ENCODE assay signal across 8 mouse cellular contexts in genomic region chr2:58566049-58566409, GRCm38 (mm10). TPM values are rescaled to one million over a fixed set of nuclear protein-coding genes. Genes with fewer than 3 reads are reported as not detected.
DNase-seq lines count a peak whose midpoint lies in the region; TF ChIP-seq lines count a peak whose summit lies in the region.

No protein-coding gene starts in this region.

- 10% methylated on average over 6 of the region's 6 CpGs for WGBS in lung, adult 2 months
- 7% methylated on average over 6 of the region's 6 CpGs for WGBS in heart, embryonic 10.5 days
- 5% methylated on average over 6 of the region's 6 CpGs for WGBS in limb, embryonic 10.5 days

- DNase-seq in lung, adult 2 months, result no peak
- no peak for DNase-seq in lung, adult 18-20 months
- peak; percentile 32 for DNase-seq in cerebellum, adult 8-10 months
- DNase-seq in heart, embryonic 10.5 days (ENCODE audit: low spot score), result no peak
- peak; percentile 50 for DNase-seq in limb, embryonic 10.5 days (ENCODE audit: low spot score)
- peak; percentile 51 for DNase-seq in skeletal muscle tissue, adult 2 months (ENCODE audit: low read depth, low spot score)
- DNase-seq in thymus, postnatal 4 days, result no peak
- DNase-seq in left cerebral cortex, postnatal 10 days (ENCODE audit: extremely low spot score in 1 of 2, low spot score in 2 of 2), result no peak

- H3K9me3 ChIP-seq in heart, embryonic 10.5 days, result no peaks in the 10 kb centered on the region
- no peaks in the 10 kb centered on the region for H3K9me3 ChIP-seq in limb, embryonic 10.5 days (replicated peaks)

- H3K4me3 ChIP-seq in lung, adult 2 months (replicated peaks; ENCODE audit: extremely low read depth, low read depth, low read length), result peak overlapping the region; percentile 100
- peak overlapping the region; percentile 76 for H3K4me3 ChIP-seq in heart, embryonic 10.5 days
- H3K4me3 ChIP-seq in limb, embryonic 10.5 days, result peak overlapping the region; percentile 89

- peaks cover 22% of the 10 kb centered on the region for H3K4me1 ChIP-seq in lung, adult 2 months (ENCODE audit: control insufficient read depth, insufficient read depth, low read length)
- peaks cover 54% of the 10 kb centered on the region for H3K4me1 ChIP-seq in heart, embryonic 10.5 days
- H3K4me1 ChIP-seq in limb, embryonic 10.5 days, result peaks cover 44% of the 10 kb centered on the region

- H3K27ac ChIP-seq in heart, embryonic 10.5 days, result peak overlapping the region; percentile 98
- H3K27ac ChIP-seq in limb, embryonic 10.5 days, result peak overlapping the region; percentile 97

- no peaks in the 10 kb centered on the region for H3K36me3 ChIP-seq in heart, embryonic 10.5 days
- H3K36me3 ChIP-seq in limb, embryonic 10.5 days, result no peaks in the 10 kb centered on the region

- TF ChIP-seq POLR2A in lung, adult 2 months (IDR thresholded peaks at IDR 0.05; ENCODE audit: borderline replicate concordance, extremely low read depth, low read depth, low read length), result no peak

- H3K27me3 ChIP-seq in heart, embryonic 10.5 days (ENCODE audit: insufficient read depth, poor library complexity, severe bottlenecking), result no peaks in the 10 kb centered on the region
- no peaks in the 10 kb centered on the region for H3K27me3 ChIP-seq in limb, embryonic 10.5 days (ENCODE audit: low read depth, poor library complexity, severe bottlenecking)

- intact Hi-C loops in left cerebral cortex, postnatal 10 days (cut with DNase I), result loop anchor here (5.0 to 10.0 kb wide), 4 partner anchors 44 to 541 kb away; no protein-coding TSS in a partner anchor

- TF ChIP-seq CTCF in lung, adult 2 months (IDR thresholded peaks at IDR 0.05; ENCODE audit: insufficient read depth, low read length), result no peak

RNA-seq across cellular contexts. Expression of gene Acvr1, which starts 0.9 kb away (rescaled TPM):
- polyA plus RNA-seq in lung, adult 2 months (2012; rRNA removed), result 5.0 and 9.7 TPM in 2 replicates
- 9.4 and 11.1 TPM in 2 replicates for polyA plus RNA-seq in heart, embryonic 10.5 days (2016; fragmentation: Nextera tagmentation; extraction: Ambion mirVana)
- 4.2 and 4.5 TPM in 2 replicates for polyA plus RNA-seq in limb, embryonic 10.5 days (2016; fragmentation: Nextera tagmentation; extraction: Ambion mirVana)
- total RNA-seq in left cerebral cortex, postnatal 10 days (2021), result 10 to 100 TPM; 34.1 to 38.5 TPM

RNA-seq across cellular contexts. Expression of gene Upp2, which starts 1.1 kb away (rescaled TPM):
- 4.8 and 7.6 TPM in 2 replicates for polyA plus RNA-seq in lung, adult 2 months (2012; rRNA removed)
- polyA plus RNA-seq in heart, embryonic 10.5 days (2016; fragmentation: Nextera tagmentation; extraction: Ambion mirVana), result 5.8 and 8.2 TPM in 2 replicates
- 4.5 and 6.1 TPM in 2 replicates for polyA plus RNA-seq in limb, embryonic 10.5 days (2016; fragmentation: Nextera tagmentation; extraction: Ambion mirVana)
- total RNA-seq in left cerebral cortex, postnatal 10 days (2021), result 10 to 100 TPM; 16.6 TPM

Comparison
In these comparisons a context has a peak if more than half of its experiments do, and no peak if none do; other contexts are left out.
1. DNase-seq: peak in cerebellum, adult 8-10 months (single experiment), limb, embryonic 10.5 days (single experiment) and skeletal muscle tissue, adult 2 months (single experiment); none in lung, adult 2 months (single experiment), lung, adult 18-20 months (0 of 2), heart, embryonic 10.5 days (single experiment), thymus, postnatal 4 days (single experiment) and left cerebral cortex, postnatal 10 days (0 of 2).
2. Peak in every context shown above with its lines, with median percentiles within 50 percentile points of each other: H3K4me3 ChIP-seq.